Mouse (Mus musculus) embryonic facial prominence, embryonic 14.5 days (tissue): ENCODE measurements around the gene Tns1. TPM values are rescaled to one million over a fixed set of nuclear protein-coding genes. Genes with fewer than 3 reads are reported as not detected.

Experiments
- ATAC-seq: fragments of 200-750 bp; cut with Nextera tagmentation; 2 replicates; pipeline ENCODE4 v1.8.0; 2017; ENCODE audit warnings: low read depth, moderate number of reproducible peaks, moderate TSS enrichment
- DNase-seq: peaks from one replicate; pipeline ENCODE4 v3.0.0-alpha.2; 2015; ENCODE audit warnings: low spot score
- H3K27ac ChIP-seq: fragments of 300-500 bp; sonication (generic); replicated peaks from 2 replicates; pipeline ENCODE4 v1.5.1; 2014; ENCODE audit warnings: low read depth, mild to moderate bottlenecking, low read length, moderate library complexity
- H3K27me3 ChIP-seq: fragments of 300-500 bp; sonication (generic); replicated peaks from 2 replicates; pipeline ENCODE4 v1.6.1; 2014; ENCODE audit warnings: low read length; ENCODE audit not compliant: control insufficient read depth, insufficient read depth
- H3K36me3 ChIP-seq: fragments of 300-500 bp; sonication (generic); 2 replicates; pipeline ENCODE4 v1.6.1; 2014; ENCODE audit warnings: low read length, mixed read lengths; ENCODE audit not compliant: control insufficient read depth, insufficient read depth
- H3K4me1 ChIP-seq: fragments of 300-500 bp; sonication (generic); 2 replicates; pipeline ENCODE4 v1.6.1; 2014; ENCODE audit warnings: antibody characterized with exemption, low read length; ENCODE audit not compliant: control insufficient read depth, insufficient read depth
- H3K4me2 ChIP-seq: fragments of 300-500 bp; sonication (generic); 2 replicates; pipeline ENCODE4 v1.6.1; 2014; ENCODE audit warnings: low read depth, mild to moderate bottlenecking, low read length, moderate library complexity, mixed read lengths
- H3K4me3 ChIP-seq: fragments of 300-500 bp; sonication (generic); 2 replicates; pipeline ENCODE4 v1.5.1; 2014; ENCODE audit warnings: low read depth, mild to moderate bottlenecking, low read length
- H3K9ac ChIP-seq: fragments of 300-500 bp; sonication (generic); 2 replicates; pipeline ENCODE4 v1.6.1; 2014; ENCODE audit warnings: low read depth, mild to moderate bottlenecking, low read length, moderate library complexity, mixed read lengths
- H3K9me3 ChIP-seq: fragments of 300-500 bp; sonication (generic); 2 replicates; pipeline ENCODE4 v1.6.1; 2016; ENCODE audit warnings: low read length; ENCODE audit not compliant: control insufficient read depth
- WGBS: fragments of 180-500 bp; shearing (Covaris S2); extraction: QIAGEN DNeasy Blood & Tissue Kit; methylation state at CpG from one replicate; pipeline ENCODE4 v1.1.7; 2014; 5-methylcytosine and 5-hydroxymethylcytosine counted together
- polyA plus RNA-seq: library from polyadenylated mRNA; unstranded; fragments of >200 nt; fragmentation: Nextera tagmentation; extraction: Ambion mirVana; gene quantifications from 2 replicates; pipeline ENCODE4 v1.2.1, GENCODE M21; 2014

The Tns1 gene
- polyA plus RNA-seq, 1 experiment from 2014 or later, result 58.5 TPM

DNA sequence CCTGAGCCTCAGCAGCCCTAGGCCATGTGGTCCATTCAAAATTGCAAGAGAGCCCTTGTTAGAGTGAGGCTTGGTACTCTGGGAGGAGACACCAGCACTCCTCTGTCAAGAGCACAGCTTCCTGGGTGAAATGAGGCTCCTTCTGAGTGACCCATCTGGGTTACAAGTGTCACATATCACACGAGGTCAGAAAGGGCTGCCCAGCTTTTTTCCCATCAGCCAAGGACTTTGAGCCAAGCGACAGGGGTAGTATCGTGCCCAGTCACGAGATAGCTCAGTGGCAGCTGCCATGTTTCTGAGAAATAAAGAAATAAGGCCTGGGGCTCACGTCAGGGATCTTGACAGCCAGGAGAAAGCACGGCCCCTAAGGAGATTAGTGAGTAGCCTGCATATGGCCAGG, 186.4 kb downstream of the Tns1 start:
- WGBS, result 57% methylated on average over 6 of the region's 6 CpGs
- H3K9me3 ChIP-seq, result no peaks in the 10 kb centered on the region
- no peak overlapping the region for H3K4me2 ChIP-seq
- no peaks in the 10 kb centered on the region for H3K27me3 ChIP-seq
- no peak for DNase-seq
- H3K4me3 ChIP-seq, result no peak overlapping the region
- H3K27ac ChIP-seq, result no peak overlapping the region
- peaks cover 11% of the 10 kb centered on the region for H3K4me1 ChIP-seq
- peaks cover 35% of the 10 kb centered on the region for H3K36me3 ChIP-seq
- no peak overlapping the region for H3K9ac ChIP-seq
- no peak for ATAC-seq

DNA sequence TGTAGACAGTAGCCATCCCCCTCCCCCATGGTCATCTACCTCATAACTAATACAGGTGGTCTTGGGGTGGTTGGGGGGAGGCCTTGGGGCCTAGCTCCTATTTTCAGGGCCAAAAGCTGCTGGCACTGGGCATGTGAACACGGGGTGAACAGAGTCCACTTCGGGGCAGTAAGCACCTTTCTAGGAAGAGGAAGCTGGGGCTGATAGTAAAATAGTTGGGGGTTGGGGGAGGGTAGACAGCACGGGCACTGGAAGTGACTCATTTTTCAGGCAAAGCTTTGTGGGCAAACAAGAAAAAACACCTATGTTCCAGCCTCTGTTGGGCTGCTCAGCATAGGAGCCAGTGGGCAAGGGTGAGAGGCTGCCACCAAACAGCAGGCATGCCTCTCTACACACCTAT, 187.7 kb downstream of the Tns1 start:
- DNase-seq (no peak), ATAC-seq (no peak)
- H3K27ac ChIP-seq, result no peak overlapping the region
- 70% methylated on average over 3 of the region's 3 CpGs for WGBS
- no peak overlapping the region for H3K4me3 ChIP-seq
- no peaks in the 10 kb centered on the region for H3K27me3 ChIP-seq
- no peaks in the 10 kb centered on the region for H3K9me3 ChIP-seq
- no peak overlapping the region for H3K4me2 ChIP-seq
- peaks cover 37% of the 10 kb centered on the region for H3K36me3 ChIP-seq
- H3K9ac ChIP-seq, result no peak overlapping the region
- H3K4me1 ChIP-seq, result no peaks in the 10 kb centered on the region

DNA sequence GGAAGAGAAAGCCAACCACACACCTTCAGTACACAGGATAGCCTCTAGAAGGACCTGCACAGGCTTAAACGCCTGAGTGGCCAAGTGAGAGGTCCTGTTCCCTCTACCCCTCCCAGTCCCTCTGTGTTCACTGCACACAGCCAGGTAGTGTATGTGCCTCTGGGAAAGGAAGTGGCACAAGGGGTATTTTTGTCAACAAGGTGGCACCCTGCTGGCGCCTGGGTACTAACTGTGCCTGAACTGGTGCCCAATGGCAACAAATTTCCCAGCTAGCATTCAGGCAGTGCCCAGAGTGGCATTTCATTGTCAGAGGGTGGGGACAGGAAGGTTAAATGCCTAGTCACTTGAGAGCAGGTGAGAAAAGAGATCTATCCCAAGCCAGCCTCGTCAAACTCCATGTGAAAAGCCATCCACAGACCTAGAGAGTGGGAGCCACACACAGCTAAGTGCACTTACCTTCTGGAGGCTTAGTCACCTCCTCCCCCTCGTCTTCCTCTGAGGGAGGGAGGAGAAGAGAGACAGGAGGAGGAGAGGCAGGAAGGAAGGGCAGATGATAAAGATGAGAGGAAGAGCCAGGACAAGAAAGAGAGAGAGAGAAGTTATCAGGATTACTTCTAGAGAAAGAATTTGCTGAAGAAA, 188.7 kb downstream of the Tns1 start:
- no peak for DNase-seq
- WGBS, result 68% methylated on average over 4 of the region's 4 CpGs
- H3K27ac ChIP-seq, result no peak overlapping the region
- ATAC-seq, result no peak
- H3K36me3 ChIP-seq, result peaks cover 32% of the 10 kb centered on the region
- no peak overlapping the region for H3K4me2 ChIP-seq
- H3K9ac ChIP-seq, result no peak overlapping the region
- no peaks in the 10 kb centered on the region for H3K4me1 ChIP-seq
- no peak overlapping the region for H3K4me3 ChIP-seq
- H3K9me3 ChIP-seq, result no peaks in the 10 kb centered on the region
- H3K27me3 ChIP-seq, result no peaks in the 10 kb centered on the region

DNA sequence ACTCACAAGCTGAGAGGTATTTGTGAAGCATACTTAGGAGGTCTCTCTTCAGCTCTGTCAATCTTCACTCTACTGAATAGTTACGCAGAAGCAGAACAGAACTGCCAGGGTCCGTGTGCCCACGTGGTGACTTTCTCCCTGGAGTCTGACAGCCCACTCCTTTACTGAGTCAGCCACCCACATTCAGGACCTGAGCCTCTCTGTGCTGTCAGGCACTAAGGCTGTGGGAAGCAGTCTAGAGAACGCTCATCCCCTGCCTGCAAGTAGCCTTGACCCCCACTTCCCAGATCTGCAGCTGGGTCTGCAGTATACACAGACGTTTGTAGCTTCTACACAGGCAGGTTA, 191.1 kb downstream of the Tns1 start:
- no peaks in the 10 kb centered on the region for H3K4me1 ChIP-seq
- ATAC-seq (no peak), DNase-seq (no peak)
- no peaks in the 10 kb centered on the region for H3K9me3 ChIP-seq
- H3K4me2 ChIP-seq, result no peak overlapping the region
- no peak overlapping the region; the same call in 1 of the 2 replicates for H3K27ac ChIP-seq
- WGBS, result 75% methylated on average over 5 of the region's 5 CpGs
- no peak overlapping the region for H3K4me3 ChIP-seq
- no peak overlapping the region for H3K9ac ChIP-seq
- no peaks in the 10 kb centered on the region for H3K27me3 ChIP-seq
- H3K36me3 ChIP-seq, result peaks cover 45% of the 10 kb centered on the region

- 70% methylated on average over 10 of the region's 10 CpGs for WGBS
- no peak overlapping the region; the same call in 1 of the 2 replicates for H3K27ac ChIP-seq
- ATAC-seq, result no peak
Measured at GRCm38 (mm10) chr1:73932421-73933145, 191.7 kb downstream of the Tns1 start.

GRCm38 (mm10) chr1:73931851-73932250, 192.4 kb downstream of the Tns1 start:
- Histone ChIP-seq H3K4me1 (no peaks in the 10 kb centered on the region), H3K27me3 (no peaks in the 10 kb centered on the region), H3K9me3 (no peaks in the 10 kb centered on the region), H3K9ac (no peak overlapping the region), H3K4me3 (no peak overlapping the region), H3K27ac (no peak overlapping the region), H3K4me2 (no peak overlapping the region), H3K36me3 (peaks cover 55% of the 10 kb centered on the region)
- no peak for DNase-seq
- no peak for ATAC-seq
- WGBS, result 67% methylated on average over 5 of the region's 5 CpGs

More at GRCm38 (mm10) chr1:73932421-73933145, 191.7 kb downstream of the Tns1 start:
- Histone ChIP-seq H3K4me2 (no peak overlapping the region), H3K9me3 (no peaks in the 10 kb centered on the region), H3K27me3 (no peaks in the 10 kb centered on the region), H3K36me3 (peaks cover 50% of the 10 kb centered on the region), H3K4me3 (no peak overlapping the region), H3K9ac (no peak overlapping the region), H3K4me1 (no peaks in the 10 kb centered on the region)
- no peak for DNase-seq

DNA sequence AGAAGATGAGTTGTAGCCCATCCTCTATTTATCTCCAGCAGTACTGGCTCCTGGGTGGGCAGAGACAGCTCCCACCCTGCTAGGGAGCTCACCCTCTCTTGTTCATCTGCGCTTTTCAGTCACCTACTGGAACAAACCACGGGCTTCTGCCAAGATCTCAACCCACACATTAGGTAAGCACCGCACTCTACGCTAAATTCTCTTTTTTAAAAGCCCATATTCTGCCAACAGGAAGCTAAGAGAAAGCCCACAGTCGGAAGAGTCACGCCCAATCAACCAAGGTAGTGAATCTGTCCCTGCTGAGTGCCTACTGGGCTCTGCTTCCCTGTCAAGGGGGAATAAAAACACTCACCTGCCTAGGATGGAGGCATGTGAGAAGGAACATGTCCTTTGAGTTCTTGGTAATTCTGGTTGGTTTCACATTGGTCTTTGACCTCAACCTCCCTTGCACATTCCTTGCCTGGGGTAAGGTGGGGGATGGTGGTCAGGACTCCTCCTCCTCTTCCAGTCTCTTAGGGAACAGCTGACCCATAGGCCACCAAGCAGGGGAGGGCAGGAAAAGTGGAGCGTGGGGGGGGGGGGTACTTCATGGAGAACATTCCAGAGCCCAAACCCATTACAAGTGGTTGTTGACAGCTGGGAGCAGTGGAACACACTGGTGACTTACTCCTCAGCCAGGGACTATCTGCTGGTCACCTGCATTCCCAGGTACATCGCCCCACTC, 193.7 kb downstream of the Tns1 start:
- Histone ChIP-seq H3K36me3 (peaks cover 53% of the 10 kb centered on the region), H3K4me1 (no peaks in the 10 kb centered on the region), H3K27me3 (no peaks in the 10 kb centered on the region), H3K4me2 (no peak overlapping the region), H3K9me3 (no peaks in the 10 kb centered on the region), H3K27ac (no peak overlapping the region), H3K4me3 (no peak overlapping the region), H3K9ac (no peak overlapping the region)
- DNase-seq, result no peak
- 79% methylated on average over 8 of the region's 8 CpGs for WGBS
- ATAC-seq, result no peak

DNA sequence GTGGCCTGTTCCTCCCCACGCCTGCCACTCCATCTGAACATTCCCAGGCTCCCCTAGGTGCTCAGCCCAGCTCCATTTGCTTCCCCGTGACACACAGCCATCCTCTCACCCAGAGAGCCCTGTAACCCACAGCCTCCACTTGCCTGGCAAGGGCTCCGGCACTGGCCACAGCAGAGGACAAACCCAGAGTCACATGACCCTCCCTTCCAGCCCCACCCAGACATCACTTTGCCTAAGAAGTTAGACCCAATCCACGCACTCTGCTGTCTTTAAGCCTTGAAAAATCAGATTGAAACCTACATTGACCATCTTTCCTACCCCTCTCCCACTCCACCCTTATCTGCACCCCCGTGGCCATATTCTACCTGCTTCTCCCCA, 194.3 kb downstream of the Tns1 start:
- no peaks in the 10 kb centered on the region for H3K4me1 ChIP-seq
- DNase-seq (no peak), ATAC-seq (no peak)
- no peaks in the 10 kb centered on the region for H3K9me3 ChIP-seq
- peaks cover 57% of the 10 kb centered on the region for H3K36me3 ChIP-seq
- WGBS, result 84% methylated on average over 5 of the region's 5 CpGs
- no peak overlapping the region for H3K27ac ChIP-seq
- H3K4me2 ChIP-seq, result no peak overlapping the region
- no peak overlapping the region for H3K4me3 ChIP-seq
- H3K9ac ChIP-seq, result no peak overlapping the region
- no peaks in the 10 kb centered on the region for H3K27me3 ChIP-seq
